In the genomic region with DNA sequence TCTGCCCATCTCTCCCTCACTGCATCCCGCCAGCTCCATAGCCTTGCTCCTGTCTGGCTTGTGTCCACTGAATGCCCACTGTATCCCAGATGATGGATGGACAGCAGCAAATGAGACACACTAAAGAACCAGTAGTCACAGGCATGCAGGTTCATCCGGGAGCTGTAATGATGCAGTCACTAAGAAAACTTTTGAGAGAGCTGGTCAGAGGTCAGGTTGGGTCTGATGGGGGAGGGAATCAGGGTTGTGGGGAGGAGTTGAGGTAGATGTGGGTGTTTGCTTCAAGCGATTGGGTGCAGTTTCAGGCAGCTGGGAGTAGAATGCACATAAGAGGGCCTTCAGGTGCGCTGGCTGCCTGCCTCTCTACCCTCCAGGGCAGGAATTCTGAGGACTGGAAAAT, we compare ENCODE assay signal across 30 mouse cellular contexts. TPM values are rescaled to one million over a fixed set of nuclear protein-coding genes. Genes with fewer than 3 reads are reported as not detected.
DNase-seq lines count a peak whose midpoint lies in the region; ATAC-seq lines count a peak whose summit lies in the region.
"Had no signal": no experiment of that assay in that cellular context is flagged by ENCODE, and none has a peak within 500 bp of the region (broad histone marks: within the 10 kb centered on the region; RNA-seq: fewer than 3 reads in every experiment).

No protein-coding gene starts in this region.

- WGBS in liver, embryonic 11.5 days, result 34% methylated on average over 4 of the region's 4 CpGs
- 46% methylated on average over 4 of the region's 4 CpGs for WGBS in liver, embryonic 15.5 days (ENCODE audit: insufficient replicate concordance)
- WGBS in midbrain, embryonic 14.5 days, result 83% methylated on average over 4 of the region's 4 CpGs

- no peaks in the 10 kb centered on the region for H3K9me3 ChIP-seq in liver, embryonic 11.5 days (ENCODE audit: control insufficient read depth, low read length)
- H3K9me3 ChIP-seq in liver, embryonic 15.5 days (replicated peaks), result no peaks in the 10 kb centered on the region
- H3K9me3 ChIP-seq in midbrain, embryonic 14.5 days (ENCODE audit: control insufficient read depth, low read length), result no peaks in the 10 kb centered on the region
- H3K9me3 ChIP-seq: embryonic facial prominence, embryonic 13.5 days; forebrain, embryonic 15.5 days; hindbrain, embryonic 15.5 days; limb, embryonic 15.5 days; midbrain, embryonic 12.5 days had no signal

- H3K4me3 ChIP-seq in liver, embryonic 11.5 days (ENCODE audit: low read depth, low read length), result no peak overlapping the region
- H3K4me3 ChIP-seq in liver, embryonic 15.5 days (replicated peaks), result no peak overlapping the region
- H3K4me3 ChIP-seq in midbrain, embryonic 14.5 days (replicated peaks; ENCODE audit: low read depth, low read length), result no peak overlapping the region
- H3K4me3 ChIP-seq: embryonic facial prominence, embryonic 13.5 days; forebrain, embryonic 15.5 days; hindbrain, embryonic 15.5 days; left cerebral cortex, adult 2 months; limb, embryonic 15.5 days; midbrain, embryonic 12.5 days had no signal

- DNase-seq in liver, embryonic 11.5 days (ENCODE audit: low spot score), result no peak
- no peak for DNase-seq in liver
- DNase-seq in kidney, postnatal 14 days, result peak; percentile 58
- peak; percentile 78 for DNase-seq in yolk sac, embryonic 10.5 days (ENCODE audit: low spot score)
- no peak for DNase-seq in left cerebral cortex, adult 18-20 months (ENCODE audit: low spot score in 2 of 2)
- DNase-seq in adrenal gland, postnatal 10 days, result no peak
- no peak for DNase-seq in midbrain, embryonic 14.5 days
- DNase-seq: adrenal gland, postnatal 25 days; cerebellum, adult 8-10 months; cerebellum, postnatal 36 days; embryo, embryonic 11 days; gastrocnemius, postnatal 14 days; heart, adult 11 months; layer of hippocampus, adult 9-11 months; left cerebral cortex, postnatal 4 days; lung, postnatal 10 days; right cerebral cortex, postnatal 14 days; thymus, adult 18-20 months; thymus, postnatal 36 days had no signal

- no peak overlapping the region for H3K9ac ChIP-seq in liver, embryonic 11.5 days (ENCODE audit: low read depth, low read length)
- H3K9ac ChIP-seq in liver, embryonic 15.5 days, result no peak overlapping the region
- no peak overlapping the region for H3K9ac ChIP-seq in midbrain, embryonic 14.5 days (replicated peaks; ENCODE audit: low read length)
- H3K9ac ChIP-seq: embryonic facial prominence, embryonic 13.5 days; forebrain, embryonic 15.5 days; hindbrain, embryonic 15.5 days; limb, embryonic 15.5 days; midbrain, embryonic 12.5 days had no signal

- H3K4me1 ChIP-seq in liver, embryonic 11.5 days (replicated peaks; ENCODE audit: control insufficient read depth, insufficient read depth, low read length), result peaks cover 4% of the 10 kb centered on the region; the same call in 1 of the 2 replicates
- H3K4me1 ChIP-seq in liver, embryonic 15.5 days (replicated peaks), result peaks cover 15% of the 10 kb centered on the region; the same call in 1 of the 2 replicates
- H3K4me1 ChIP-seq in midbrain, embryonic 14.5 days (ENCODE audit: control insufficient read depth, insufficient read depth, low read length), result no peaks in the 10 kb centered on the region
- H3K4me1 ChIP-seq: embryonic facial prominence, embryonic 13.5 days; forebrain, embryonic 15.5 days; hindbrain, embryonic 15.5 days; limb, embryonic 15.5 days; midbrain, embryonic 12.5 days had no signal

- no peak overlapping the region for H3K4me2 ChIP-seq in liver, embryonic 11.5 days
- no peak overlapping the region for H3K4me2 ChIP-seq in liver, embryonic 15.5 days
- no peak overlapping the region for H3K4me2 ChIP-seq in midbrain, embryonic 14.5 days (ENCODE audit: low read length)
- H3K4me2 ChIP-seq: embryonic facial prominence, embryonic 13.5 days; forebrain, embryonic 15.5 days; heart, embryonic 11.5 days; hindbrain, embryonic 15.5 days; limb, embryonic 15.5 days; midbrain, embryonic 12.5 days had no signal

- ATAC-seq in liver, embryonic 11.5 days (replicated peaks; ENCODE audit: low FRiP score), result no peak
- peak; percentile 47; the same call in 1 of the 2 replicates for ATAC-seq in liver, embryonic 15.5 days (ENCODE audit: insufficient read depth)
- no peak for ATAC-seq in midbrain, embryonic 14.5 days (ENCODE audit: low FRiP score, low TSS enrichment)
- ATAC-seq: CD4-positive, CD25-positive, alpha-beta regulatory T cell, adult 4 months; forebrain, embryonic 15.5 days had no signal

- H3K27me3 ChIP-seq in liver, embryonic 11.5 days (replicated peaks; ENCODE audit: control insufficient read depth, insufficient read depth, low read length), result no peaks in the 10 kb centered on the region
- H3K27me3 ChIP-seq in liver, embryonic 15.5 days, result no peaks in the 10 kb centered on the region
- H3K27me3 ChIP-seq in midbrain, embryonic 14.5 days (ENCODE audit: control insufficient read depth, insufficient read depth, low read length), result no peaks in the 10 kb centered on the region
- H3K27me3 ChIP-seq: embryonic facial prominence, embryonic 13.5 days; forebrain, embryonic 15.5 days; hindbrain, embryonic 15.5 days; limb, embryonic 15.5 days; midbrain, embryonic 12.5 days had no signal

- H3K27ac ChIP-seq in liver, embryonic 11.5 days (ENCODE audit: low read depth, low read length), result peak overlapping the region; percentile 19; the same call in 1 of the 2 replicates
- peak overlapping the region; percentile 61; the same call in 1 of the 2 replicates for H3K27ac ChIP-seq in liver, embryonic 15.5 days (replicated peaks)
- no peak overlapping the region for H3K27ac ChIP-seq in midbrain, embryonic 14.5 days (replicated peaks; ENCODE audit: low read depth, low read length)
- H3K27ac ChIP-seq: embryonic facial prominence, embryonic 13.5 days; forebrain, embryonic 15.5 days; hindbrain, embryonic 15.5 days; left cerebral cortex, adult 2 months; limb, embryonic 15.5 days; midbrain, embryonic 12.5 days had no signal

- no peaks in the 10 kb centered on the region for H3K36me3 ChIP-seq in liver, embryonic 11.5 days (ENCODE audit: control insufficient read depth, insufficient read depth, low read length)
- H3K36me3 ChIP-seq in liver, embryonic 15.5 days (replicated peaks), result no peaks in the 10 kb centered on the region
- H3K36me3 ChIP-seq in midbrain, embryonic 14.5 days (ENCODE audit: control insufficient read depth, insufficient read depth, low read length), result no peaks in the 10 kb centered on the region
- H3K36me3 ChIP-seq: embryonic facial prominence, embryonic 13.5 days; forebrain, embryonic 15.5 days; hindbrain, embryonic 15.5 days; limb, embryonic 15.5 days; midbrain, embryonic 12.5 days had no signal

RNA-seq across cellular contexts. Expression of a gene that starts 21.8 kb away (rescaled TPM):
- polyA plus RNA-seq in liver, embryonic 11.5 days (2014; fragmentation: Nextera tagmentation; extraction: Ambion mirVana), result 0.90 and 1.0 TPM in 2 replicates
- 0.54 and 0.66 TPM in 2 replicates for polyA plus RNA-seq in liver, embryonic 15.5 days (2015; fragmentation: Nextera tagmentation; extraction: Ambion mirVana)
- total RNA-seq in left cerebral cortex, adult 18-20 months (2021), result 100 to 1,000 TPM; 124 to 128 TPM
- total RNA-seq in adrenal gland, postnatal 10 days (2021), result 1 to 10 TPM; 3.6 to 6.5 TPM
- polyA plus RNA-seq in midbrain, embryonic 14.5 days (2014; fragmentation: Nextera tagmentation; extraction: Ambion mirVana), result 9.1 and 9.4 TPM in 2 replicates
- total RNA-seq: hematopoietic stem cell, adult 5-6 weeks; megakaryocyte progenitor cell, adult 5-6 weeks had no signal

Comparison
In these comparisons a context has a peak if more than half of its experiments do, and no peak if none do; other contexts are left out.
1. DNase-seq: peak in kidney, postnatal 14 days (single experiment) and yolk sac, embryonic 10.5 days (single experiment); none in liver, embryonic 11.5 days (single experiment), liver (single experiment), left cerebral cortex, adult 18-20 months (0 of 2), adrenal gland, postnatal 10 days (single experiment) and midbrain, embryonic 14.5 days (single experiment).